Mouse (Mus musculus): ENCODE measurements around the gene Cyp8b1. TPM values are rescaled to one million over a fixed set of nuclear protein-coding genes. Genes with fewer than 3 reads are reported as not detected.

The Cyp8b1 gene
- polyA plus RNA-seq, 2 experiments = 0.74 to 1.8 TPM

- DNase-seq (ENCODE audit: low read depth in 3 of 3, low spot score in 3 of 3) (peak in 1 of 3 experiments; percentile 23), ATAC-seq (ENCODE audit: insufficient read depth) (peak; percentile 55)
- Histone ChIP-seq H3K27ac (no peak overlapping the region), H3K36me3 (replicated peaks; ENCODE audit: control insufficient read depth, insufficient read depth, low read depth) (no peaks in the 10 kb centered on the region), H3K4me1 (replicated peaks; ENCODE audit: control insufficient read depth in 2 of 2, insufficient read depth in 2 of 2, low read length in 1 of 2) (peaks cover 0 to 26% of the 10 kb centered on the region in 2 experiments; a peak in 2 of 4 replicates), H3K4me2 (ENCODE audit: low read depth) (peak overlapping the region; percentile 32), H3K9ac (replicated peaks) (no peak overlapping the region), H3K4me3 (ENCODE audit: insufficient read depth in 1 of 2, low read depth in 2 of 2, low read length in 2 of 2) (no peak overlapping the region), H3K27me3 (ENCODE audit: control insufficient read depth, insufficient read depth, low read length) (no peaks in the 10 kb centered on the region), H3K9me3 (ENCODE audit: control insufficient read depth, low read length) (no peaks in the 10 kb centered on the region)
- WGBS (ENCODE audit: insufficient replicate concordance) = 53% methylated on average over 8 of the region's 8 CpGs
- TF ChIP-seq EP300 (IDR thresholded peaks at IDR 0.05; ENCODE audit: low read depth) (0 out of 2 replicates have a peak, but pooled peaks have one; percentile 19), CTCF (IDR thresholded peaks at IDR 0.05; ENCODE audit: low read depth) (no peak)
Measured at GRCm38 (mm10) chr9:121923443-121923842, 7.3 kb upstream of the Cyp8b1 start.

- TF ChIP-seq EP300 (IDR thresholded peaks at IDR 0.05; ENCODE audit: low read depth) = no peak
- no peak for TF ChIP-seq CTCF (IDR thresholded peaks at IDR 0.05; ENCODE audit: low read depth)
- Histone ChIP-seq H3K4me1 (replicated peaks; ENCODE audit: control insufficient read depth in 2 of 2, insufficient read depth in 2 of 2, low read length in 1 of 2) (peaks cover 0 to 9% of the 10 kb centered on the region in 2 experiments; a peak in 2 of 4 replicates), H3K9me3 (ENCODE audit: control insufficient read depth, low read length) (no peaks in the 10 kb centered on the region), H3K27me3 (ENCODE audit: control insufficient read depth, insufficient read depth, low read length) (no peaks in the 10 kb centered on the region), H3K4me3 (ENCODE audit: insufficient read depth in 1 of 2, low read depth in 2 of 2, low read length in 2 of 2) (no peak overlapping the region), H3K9ac (replicated peaks) (no peak overlapping the region), H3K4me2 (ENCODE audit: low read depth) (no peak overlapping the region), H3K27ac (no peak overlapping the region), H3K36me3 (replicated peaks; ENCODE audit: control insufficient read depth, insufficient read depth, low read depth) (no peaks in the 10 kb centered on the region)
- no peak for DNase-seq (ENCODE audit: low read depth in 3 of 3, low spot score in 3 of 3)
- no peak for ATAC-seq (ENCODE audit: insufficient read depth)
- 39% methylated on average over 10 of the region's 10 CpGs for WGBS (ENCODE audit: insufficient replicate concordance)
Measured at GRCm38 (mm10) chr9:121919027-121919501, 3.0 kb upstream of the Cyp8b1 start.

GRCm38 (mm10) chr9:121915056-121915455 lies 1.0 kb downstream of the Cyp8b1 start:
- H3K9ac ChIP-seq (replicated peaks) = no peak overlapping the region
- peaks cover 0 to 6% of the 10 kb centered on the region in 2 experiments; a peak in 1 of 4 replicates for H3K4me1 ChIP-seq (replicated peaks; ENCODE audit: control insufficient read depth in 2 of 2, insufficient read depth in 2 of 2, low read length in 1 of 2)
- DNase-seq (ENCODE audit: low read depth in 3 of 3, low spot score in 3 of 3) (no peak), ATAC-seq (ENCODE audit: insufficient read depth) (no peak)
- no peak overlapping the region for H3K4me2 ChIP-seq (ENCODE audit: low read depth)
- no peak overlapping the region for H3K27ac ChIP-seq
- TF ChIP-seq EP300 (IDR thresholded peaks at IDR 0.05; ENCODE audit: low read depth) (no peak), CTCF (IDR thresholded peaks at IDR 0.05; ENCODE audit: low read depth) (no peak)
- no peaks in the 10 kb centered on the region for H3K9me3 ChIP-seq (ENCODE audit: control insufficient read depth, low read length)
- H3K4me3 ChIP-seq (ENCODE audit: insufficient read depth in 1 of 2, low read depth in 2 of 2, low read length in 2 of 2) = no peak overlapping the region
- H3K36me3 ChIP-seq (replicated peaks; ENCODE audit: control insufficient read depth, insufficient read depth, low read depth) = no peaks in the 10 kb centered on the region
- WGBS (ENCODE audit: insufficient replicate concordance) = 61% methylated on average over 10 of the region's 10 CpGs
- H3K27me3 ChIP-seq (ENCODE audit: control insufficient read depth, insufficient read depth, low read length) = no peaks in the 10 kb centered on the region

DNA sequence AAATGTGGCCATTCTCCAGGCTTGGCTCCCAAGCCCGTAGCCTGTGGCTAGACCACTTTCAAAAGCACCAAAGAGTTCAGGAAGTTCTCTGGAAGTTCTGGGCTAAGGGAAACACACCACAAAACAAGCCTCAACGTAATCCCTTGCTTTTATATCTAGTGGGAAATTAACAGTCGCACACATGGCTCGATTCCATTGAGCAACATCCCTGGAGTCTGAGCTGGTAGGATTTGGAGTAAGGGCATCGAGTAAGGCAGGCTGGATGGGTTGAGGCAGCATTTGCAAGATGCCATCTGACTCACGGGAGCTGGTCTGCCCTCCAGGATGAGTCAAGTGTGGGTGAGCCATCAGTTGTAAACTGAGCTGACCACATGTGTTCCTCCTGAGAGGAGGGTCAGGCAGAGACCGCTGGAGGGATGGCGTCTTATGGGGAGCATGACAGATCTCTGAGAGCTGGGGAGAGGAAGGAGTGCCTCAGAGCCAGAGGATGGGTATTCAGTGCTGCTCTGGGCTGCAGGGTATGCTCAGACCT lies 1.8 kb downstream of the Cyp8b1 start:
- WGBS (ENCODE audit: insufficient replicate concordance) = 57% methylated on average over 8 of the region's 8 CpGs
- Histone ChIP-seq H3K36me3 (replicated peaks; ENCODE audit: control insufficient read depth, insufficient read depth, low read depth) (no peaks in the 10 kb centered on the region), H3K27me3 (ENCODE audit: control insufficient read depth, insufficient read depth, low read length) (no peaks in the 10 kb centered on the region), H3K4me3 (ENCODE audit: insufficient read depth in 1 of 2, low read depth in 2 of 2, low read length in 2 of 2) (no peak overlapping the region), H3K4me2 (ENCODE audit: low read depth) (no peak overlapping the region), H3K9ac (replicated peaks) (no peak overlapping the region), H3K27ac (no peak overlapping the region), H3K4me1 (replicated peaks; ENCODE audit: control insufficient read depth in 2 of 2, insufficient read depth in 2 of 2, low read length in 1 of 2) (peaks cover 0 to 4% of the 10 kb centered on the region in 2 experiments; a peak in 1 of 4 replicates), H3K9me3 (ENCODE audit: control insufficient read depth, low read length) (no peaks in the 10 kb centered on the region)
- no peak for ATAC-seq (ENCODE audit: insufficient read depth)
- TF ChIP-seq CTCF (IDR thresholded peaks at IDR 0.05; ENCODE audit: low read depth) = no peak
- no peak for TF ChIP-seq EP300 (IDR thresholded peaks at IDR 0.05; ENCODE audit: low read depth)
- no peak for DNase-seq (ENCODE audit: low read depth in 3 of 3, low spot score in 3 of 3)

- Histone ChIP-seq H3K27me3 (ENCODE audit: control insufficient read depth, insufficient read depth, low read length) (no peaks in the 10 kb centered on the region), H3K9ac (replicated peaks) (no peak overlapping the region), H3K4me2 (ENCODE audit: low read depth) (no peak overlapping the region), H3K4me1 (replicated peaks; ENCODE audit: control insufficient read depth in 2 of 2, insufficient read depth in 2 of 2, low read length in 1 of 2) (peaks cover 0 to 3% of the 10 kb centered on the region in 2 experiments; a peak in 1 of 4 replicates), H3K27ac (no peak overlapping the region), H3K36me3 (replicated peaks; ENCODE audit: control insufficient read depth, insufficient read depth, low read depth) (no peaks in the 10 kb centered on the region), H3K4me3 (ENCODE audit: insufficient read depth in 1 of 2, low read depth in 2 of 2, low read length in 2 of 2) (no peak overlapping the region), H3K9me3 (ENCODE audit: control insufficient read depth, low read length) (no peaks in the 10 kb centered on the region)
- TF ChIP-seq CTCF (IDR thresholded peaks at IDR 0.05; ENCODE audit: low read depth) (no peak), EP300 (IDR thresholded peaks at IDR 0.05; ENCODE audit: low read depth) (no peak)
- ATAC-seq (ENCODE audit: insufficient read depth) (no peak), DNase-seq (ENCODE audit: low read depth in 3 of 3, low spot score in 3 of 3) (no peak)
- 57% methylated on average over 4 of the region's 4 CpGs for WGBS (ENCODE audit: insufficient replicate concordance)
Measured at GRCm38 (mm10) chr9:121912786-121913185, 3.3 kb downstream of the Cyp8b1 start.
